Mouse (Mus musculus) fibroblast of lung, adult 2 months (primary cell): ENCODE data around the gene Flt3l.
"Not testable (repeated sequence)": the region's sequence is repeated elsewhere in the genome, so short reads cannot be mapped to it uniquely, and the experiment has no call there.

Experiments
- DNase-seq: peaks from one replicate; pipeline ENCODE4 v3.0.0-alpha.2; 2011; ENCODE audit warnings: low read depth

Gene Flt3l

GRCm38 (mm10) chr7:45141914-45142313 is 5.7 kb upstream of the Flt3l start:
- DNase-seq = no peak

- DNase-seq = no peak
Measured at GRCm38 (mm10) chr7:45141319-45141718, 5.1 kb upstream of the Flt3l start.

- no peak for DNase-seq
Measured at GRCm38 (mm10) chr7:45139904-45140723, 3.9 kb upstream of the Flt3l start.

GRCm38 (mm10) chr7:45138403-45138802 is 2.2 kb upstream of the Flt3l start:
- DNase-seq = no peak

- DNase-seq = no peak
Measured at GRCm38 (mm10) chr7:45137171-45138006, 1.2 kb upstream of the Flt3l start.

GRCm38 (mm10) chr7:45135370-45135769 is 862 bp downstream of the Flt3l start:
- no peak for DNase-seq

- no peak for DNase-seq
Measured at GRCm38 (mm10) chr7:45134544-45135026, 1.6 kb downstream of the Flt3l start.

GRCm38 (mm10) chr7:45133446-45134159 is 2.6 kb downstream of the Flt3l start:
- no peak for DNase-seq

- no peak for DNase-seq
Measured at GRCm38 (mm10) chr7:45131850-45132249, 4.4 kb downstream of the Flt3l start.

GRCm38 (mm10) chr7:45129776-45130512 is 6.3 kb downstream of the Flt3l start:
- DNase-seq = no peak

- peak; percentile 65 for DNase-seq
Measured at GRCm38 (mm10) chr7:45129318-45129717, 6.9 kb downstream of the Flt3l start.

- DNase-seq = peak; percentile 99
Measured at GRCm38 (mm10) chr7:45128624-45129246, 7.5 kb downstream of the Flt3l start, which contains the start of gene Rpl13a. Rpl13a (minus strand) TSS chr7:45128761.

GRCm38 (mm10) chr7:45127700-45128224 is 8.5 kb downstream of the Flt3l start:
- no peak for DNase-seq

GRCm38 (mm10) chr7:45126844-45127699 is 9.2 kb downstream of the Flt3l start:
- DNase-seq = no peak

- no peak for DNase-seq
Measured at GRCm38 (mm10) chr7:45126147-45126843, 9.9 kb downstream of the Flt3l start.

GRCm38 (mm10) chr7:45125649-45126048 is 10.6 kb downstream of the Flt3l start:
- DNase-seq = not testable (repeated sequence)

GRCm38 (mm10) chr7:45125144-45125600 is 11.1 kb downstream of the Flt3l start:
- DNase-seq = peak; percentile 40

GRCm38 (mm10) chr7:45124224-45125143 is 11.7 kb downstream of the Flt3l start, which contains the start of gene Rps11:
Rps11 (minus strand) TSS chr7:45124439.
- peak; percentile 99 for DNase-seq
